Mouse (Mus musculus): ENCODE results near the gene Slc22a3.

DNA sequence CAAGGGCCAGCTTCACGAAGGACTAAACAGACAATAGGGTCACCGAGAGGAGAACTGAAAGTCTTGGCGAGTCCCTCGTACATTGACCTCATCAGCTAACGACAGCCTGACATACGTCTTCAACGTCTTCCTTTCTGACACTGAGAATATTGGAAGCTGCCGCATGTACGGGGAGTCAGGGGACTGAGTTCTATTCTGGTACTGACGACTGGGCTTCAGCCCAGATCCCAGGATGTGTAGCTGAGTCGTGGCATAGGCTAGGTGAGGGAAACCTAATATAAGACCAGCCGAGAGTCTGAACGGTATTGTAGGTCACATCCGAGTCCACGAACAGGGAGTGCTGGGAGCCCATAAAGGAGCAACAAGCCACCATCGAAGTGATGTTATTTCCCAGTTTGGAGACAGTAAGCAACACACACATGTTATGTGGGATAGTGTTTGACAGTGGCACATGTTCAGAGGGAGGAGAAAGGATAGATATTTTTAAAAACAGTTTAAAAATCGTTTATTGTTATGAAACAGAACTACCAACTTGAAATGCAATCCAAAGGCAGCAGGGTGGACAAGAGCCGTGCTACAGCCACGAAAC, 87.9 kb downstream of the Slc22a3 start:
- TF ChIP-seq CTCF (IDR thresholded peaks at IDR 0.05; ENCODE audit: low read depth) = no peak
- no peak for TF ChIP-seq EP300 (IDR thresholded peaks at IDR 0.05; ENCODE audit: low read depth)

Measured in heart, postnatal 0 days (tissue).